Mouse (Mus musculus): ENCODE data around the gene Xylt1. TPM values are rescaled to one million over a fixed set of nuclear protein-coding genes. Genes with fewer than 3 reads are reported as not detected.

Xylt1 gene
- polyA plus RNA-seq (2012; rRNA removed): 0.37 and 0.56 TPM in 2 replicates

GRCm38 (mm10) chr7:117380418-117381187 is at the start of gene Xylt1:
TSS of gene Xylt1 (plus strand) at chr7:117380979.

